Mouse (Mus musculus) lung, embryonic 15.5 days (tissue): Measurements from ENCODE around the gene Ush2a. TPM values are rescaled to one million over a fixed set of nuclear protein-coding genes. Genes with fewer than 3 reads are reported as not detected.
A peak's percentile ranks its signal among the peaks of the same experiment; 100 is the strongest.

Experiments used
- ATAC-seq: fragments of 200-750 bp; cut with Nextera tagmentation; 2 replicates; pipeline ENCODE4 v1.8.0; 2017; ENCODE audit warnings: moderate number of reproducible peaks, borderline replicate concordance; ENCODE audit not compliant: low FRiP score, low TSS enrichment; ENCODE audit errors: extremely low read depth
- H3K27ac ChIP-seq: fragments of 300-500 bp; sonication (generic); 2 replicates; pipeline ENCODE4 v1.5.1; 2015; ENCODE audit warnings: moderate library complexity, mild to moderate bottlenecking, inconsistent platforms
- H3K27me3 ChIP-seq: fragments of 300-500 bp; sonication (generic); 2 replicates; pipeline ENCODE4 v1.6.1; 2015; ENCODE audit warnings: inconsistent platforms
- H3K36me3 ChIP-seq: fragments of 300-500 bp; sonication (generic); 2 replicates; pipeline ENCODE4 v1.6.1; 2015; ENCODE audit warnings: inconsistent platforms
- H3K4me1 ChIP-seq: fragments of 300-500 bp; sonication (generic); 2 replicates; pipeline ENCODE4 v1.6.1; 2015; ENCODE audit warnings: inconsistent platforms
- H3K4me2 ChIP-seq: fragments of 300-500 bp; sonication (generic); 2 replicates; pipeline ENCODE4 v1.6.1; 2015; ENCODE audit warnings: inconsistent platforms, mild to moderate bottlenecking, moderate library complexity
- H3K4me3 ChIP-seq: fragments of 300-500 bp; sonication (generic); 2 replicates; pipeline ENCODE4 v1.5.1; 2015; ENCODE audit warnings: mild to moderate bottlenecking, inconsistent platforms
- H3K9ac ChIP-seq: fragments of 300-500 bp; sonication (generic); 2 replicates; pipeline ENCODE4 v1.6.1; 2015; ENCODE audit warnings: inconsistent platforms
- H3K9me3 ChIP-seq: fragments of 300-500 bp; sonication (generic); 2 replicates; pipeline ENCODE4 v1.6.1; 2016; ENCODE audit warnings: inconsistent platforms
- WGBS: fragments of 180-500 bp; shearing (Covaris S2); methylation state at CpG from one replicate; pipeline ENCODE4 v1.1.7; 2015; 5-methylcytosine and 5-hydroxymethylcytosine counted together
- polyA plus RNA-seq: library from polyadenylated mRNA; unstranded; fragments of >200 nt; fragmentation: Nextera tagmentation; extraction: Ambion mirVana; gene quantifications from 2 replicates; pipeline ENCODE4 v1.2.1, GENCODE M21; 2015

Gene Ush2a
- polyA plus RNA-seq, 1 experiment from 2014 or later = 0.04 TPM

DNA sequence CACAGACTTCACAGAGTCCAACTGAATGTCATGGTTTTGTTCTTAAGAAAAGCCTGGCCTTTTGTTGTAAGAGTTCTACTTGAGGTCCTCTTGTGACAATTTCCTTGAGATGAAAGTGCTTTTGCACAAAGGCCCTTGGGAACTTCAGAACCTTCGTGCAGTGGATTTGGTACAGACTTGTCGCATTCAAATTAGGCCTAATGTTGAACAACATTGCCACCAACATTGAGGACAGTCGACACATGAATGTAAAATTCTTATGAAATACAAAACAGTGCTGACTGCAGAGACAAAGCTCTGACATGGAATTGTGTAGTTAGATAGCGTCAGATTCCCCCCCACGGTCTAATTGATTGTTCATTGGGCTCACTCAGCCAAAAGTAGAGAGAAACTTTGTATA, 243.1 kb downstream of the Ush2a start:
- H3K4me1 ChIP-seq = no peaks in the 10 kb centered on the region
- no peak overlapping the region for H3K9ac ChIP-seq
- H3K4me3 ChIP-seq = no peak overlapping the region
- H3K9me3 ChIP-seq = no peaks in the 10 kb centered on the region
- 71% methylated on average over 5 of the region's 5 CpGs for WGBS
- no peak overlapping the region for H3K27ac ChIP-seq
- no peaks in the 10 kb centered on the region for H3K27me3 ChIP-seq
- ATAC-seq = no peak
- no peaks in the 10 kb centered on the region for H3K36me3 ChIP-seq
- no peak overlapping the region for H3K4me2 ChIP-seq

DNA sequence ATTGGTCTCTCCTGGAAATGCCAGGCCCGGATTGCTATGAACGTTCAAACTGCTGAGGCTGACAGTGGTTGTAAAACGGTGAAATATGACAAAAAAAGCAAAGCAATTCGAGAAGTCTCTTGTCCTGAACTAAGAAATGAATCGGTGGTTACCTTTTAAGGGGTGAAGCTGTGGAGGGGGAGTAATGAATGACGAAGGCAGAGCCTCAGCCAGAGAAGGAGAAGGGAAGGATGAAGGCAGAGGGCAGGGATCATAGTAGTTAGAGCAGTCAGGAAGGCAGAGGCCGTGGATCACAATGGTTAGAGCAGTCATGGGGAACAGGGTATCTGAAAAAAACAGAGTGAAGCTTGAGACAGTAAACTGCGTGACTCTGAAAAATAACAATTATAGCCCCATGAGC, 257.0 kb downstream of the Ush2a start:
- no peak for ATAC-seq
- Histone ChIP-seq H3K4me1 (no peaks in the 10 kb centered on the region), H3K9ac (no peak overlapping the region), H3K4me3 (no peak overlapping the region), H3K27me3 (no peaks in the 10 kb centered on the region), H3K9me3 (no peaks in the 10 kb centered on the region), H3K36me3 (no peaks in the 10 kb centered on the region), H3K4me2 (no peak overlapping the region), H3K27ac (no peak overlapping the region)
- 87% methylated on average over 8 of the region's 8 CpGs for WGBS

DNA sequence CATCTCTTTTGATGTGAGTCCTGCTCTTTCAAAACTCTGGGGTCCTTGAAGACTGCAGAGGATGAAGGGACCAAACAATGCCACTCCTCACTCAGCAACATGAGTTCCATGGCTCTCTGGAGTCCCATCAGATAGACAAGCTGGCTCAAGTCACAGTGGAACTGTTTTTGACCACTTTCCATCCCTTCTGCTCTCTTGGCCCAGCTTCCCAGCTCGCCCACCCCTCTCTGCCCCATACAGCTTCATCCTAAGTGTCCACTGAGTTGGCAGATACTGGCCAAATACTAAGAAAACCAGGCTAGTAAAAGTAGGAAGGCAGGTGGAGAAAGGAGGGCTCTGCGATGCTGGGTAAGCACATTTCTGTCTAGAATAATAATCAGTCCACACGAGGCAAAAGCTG, 265.6 kb downstream of the Ush2a start:
- no peak overlapping the region for H3K4me3 ChIP-seq
- no peaks in the 10 kb centered on the region for H3K27me3 ChIP-seq
- H3K36me3 ChIP-seq = no peaks in the 10 kb centered on the region
- H3K4me2 ChIP-seq = no peak overlapping the region
- no peak for ATAC-seq
- no peak overlapping the region for H3K9ac ChIP-seq
- no peaks in the 10 kb centered on the region for H3K9me3 ChIP-seq
- H3K4me1 ChIP-seq = no peaks in the 10 kb centered on the region
- WGBS = 74% methylated on average over 3 of the region's 3 CpGs
- no peak overlapping the region for H3K27ac ChIP-seq

DNA sequence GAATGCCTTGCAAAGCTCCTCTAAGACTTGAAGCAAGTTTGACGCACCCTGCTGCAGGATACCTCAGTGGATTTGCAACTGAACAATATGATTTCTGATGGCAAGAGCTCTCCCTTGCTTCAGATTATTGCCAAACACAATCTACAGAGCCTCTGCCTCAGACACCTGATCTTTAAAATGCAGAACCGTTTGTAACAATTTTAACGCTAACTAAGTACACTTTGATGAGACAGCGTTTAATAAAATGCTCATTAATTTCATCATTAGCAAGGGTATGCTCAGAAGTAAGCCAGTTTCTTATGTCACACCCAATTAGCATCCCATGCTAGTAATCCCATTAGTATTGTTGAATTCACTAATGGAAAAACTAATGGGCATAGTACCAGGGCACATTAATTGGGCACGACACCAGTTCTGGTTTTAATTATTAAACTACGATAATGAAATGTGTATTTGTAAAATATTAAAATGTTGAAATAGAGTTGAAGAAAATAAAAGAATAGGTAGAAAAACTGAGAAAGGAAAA, 267.8 kb downstream of the Ush2a start:
- Histone ChIP-seq H3K4me3 (no peak overlapping the region), H3K4me1 (no peaks in the 10 kb centered on the region), H3K36me3 (no peaks in the 10 kb centered on the region), H3K27ac (no peak overlapping the region), H3K9ac (no peak overlapping the region), H3K4me2 (no peak overlapping the region), H3K9me3 (no peaks in the 10 kb centered on the region), H3K27me3 (no peaks in the 10 kb centered on the region)
- 88% methylated on average over 6 of the region's 6 CpGs for WGBS
- ATAC-seq = no peak

DNA sequence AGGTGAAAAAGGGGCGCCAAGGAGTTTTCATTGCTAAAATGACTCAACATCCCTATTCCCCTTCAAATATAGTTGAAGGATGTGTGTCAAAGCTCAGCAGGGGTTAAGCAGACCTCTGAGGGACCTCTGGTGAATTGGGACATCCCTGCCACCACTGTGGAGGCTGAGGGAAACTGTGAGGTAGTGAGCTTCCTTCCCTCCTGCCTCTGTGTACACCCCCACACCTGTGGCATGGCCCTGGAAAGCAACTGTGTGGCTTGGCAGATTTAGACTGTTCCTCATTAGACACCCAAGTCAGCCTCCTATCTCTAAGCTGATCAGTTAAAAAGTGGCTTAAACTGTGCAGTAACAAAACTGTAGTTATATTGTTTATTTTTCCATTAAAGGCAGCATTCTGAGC, 275.2 kb downstream of the Ush2a start:
- H3K4me3 ChIP-seq = no peak overlapping the region
- no peak overlapping the region for H3K9ac ChIP-seq
- no peak overlapping the region for H3K27ac ChIP-seq
- no peaks in the 10 kb centered on the region for H3K36me3 ChIP-seq
- H3K9me3 ChIP-seq = no peaks in the 10 kb centered on the region
- no peak overlapping the region for H3K4me2 ChIP-seq
- no peaks in the 10 kb centered on the region for H3K27me3 ChIP-seq
- no peak for ATAC-seq
- no peaks in the 10 kb centered on the region for H3K4me1 ChIP-seq
- 61% methylated on average over 1 of the region's 1 CpGs for WGBS

DNA sequence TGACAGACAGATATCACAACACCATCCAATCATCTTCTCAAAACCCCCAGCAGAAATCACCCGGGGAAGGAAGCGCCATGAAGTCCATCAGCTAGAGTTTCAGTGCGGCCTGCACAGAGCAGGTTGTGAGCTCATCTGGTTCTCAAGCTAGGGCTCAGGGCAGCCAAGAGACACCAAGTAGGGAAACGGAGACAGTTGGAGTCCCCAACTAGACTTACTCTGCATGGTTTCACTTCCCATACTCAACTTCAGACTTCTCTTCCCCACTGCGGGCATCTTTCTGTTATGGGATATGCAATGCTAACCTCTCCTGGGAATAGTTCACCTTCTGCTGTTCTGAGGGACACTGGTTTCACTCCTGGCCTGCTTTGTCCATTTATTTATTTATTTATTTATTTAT, 277.8 kb downstream of the Ush2a start:
- no peak for ATAC-seq
- H3K9ac ChIP-seq = no peak overlapping the region
- no peaks in the 10 kb centered on the region for H3K27me3 ChIP-seq
- H3K27ac ChIP-seq = no peak overlapping the region
- H3K4me3 ChIP-seq = no peak overlapping the region
- H3K4me1 ChIP-seq = no peaks in the 10 kb centered on the region
- no peak overlapping the region for H3K4me2 ChIP-seq
- no peaks in the 10 kb centered on the region for H3K36me3 ChIP-seq
- H3K9me3 ChIP-seq = no peaks in the 10 kb centered on the region
- WGBS = 96% methylated on average over 5 of the region's 5 CpGs

DNA sequence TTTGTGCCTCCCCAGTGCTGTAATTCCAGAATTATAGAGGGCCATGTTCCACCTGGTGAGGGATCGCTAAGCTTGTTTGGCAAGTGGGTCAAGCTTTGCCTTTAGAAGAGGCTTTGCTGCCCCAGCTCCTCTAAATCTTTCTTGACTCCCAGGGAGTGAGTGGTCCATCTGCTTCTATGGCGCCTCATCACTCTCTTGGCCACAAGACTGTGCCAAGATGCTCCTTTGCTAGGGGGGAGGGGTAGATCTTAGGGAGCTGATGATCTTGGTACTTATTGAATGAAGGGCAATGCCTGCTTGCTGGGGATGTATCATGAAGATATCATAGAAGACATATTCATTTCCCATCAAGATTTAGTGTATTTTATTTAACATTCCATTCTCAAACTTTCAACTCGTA, 279.7 kb downstream of the Ush2a start:
- no peak overlapping the region for H3K27ac ChIP-seq
- no peak for ATAC-seq
- no peaks in the 10 kb centered on the region for H3K4me1 ChIP-seq
- 89% methylated on average over 3 of the region's 3 CpGs for WGBS
- no peak overlapping the region for H3K4me3 ChIP-seq
- no peaks in the 10 kb centered on the region for H3K27me3 ChIP-seq
- no peak overlapping the region for H3K9ac ChIP-seq
- no peaks in the 10 kb centered on the region for H3K36me3 ChIP-seq
- H3K4me2 ChIP-seq = no peak overlapping the region
- no peaks in the 10 kb centered on the region for H3K9me3 ChIP-seq

DNA sequence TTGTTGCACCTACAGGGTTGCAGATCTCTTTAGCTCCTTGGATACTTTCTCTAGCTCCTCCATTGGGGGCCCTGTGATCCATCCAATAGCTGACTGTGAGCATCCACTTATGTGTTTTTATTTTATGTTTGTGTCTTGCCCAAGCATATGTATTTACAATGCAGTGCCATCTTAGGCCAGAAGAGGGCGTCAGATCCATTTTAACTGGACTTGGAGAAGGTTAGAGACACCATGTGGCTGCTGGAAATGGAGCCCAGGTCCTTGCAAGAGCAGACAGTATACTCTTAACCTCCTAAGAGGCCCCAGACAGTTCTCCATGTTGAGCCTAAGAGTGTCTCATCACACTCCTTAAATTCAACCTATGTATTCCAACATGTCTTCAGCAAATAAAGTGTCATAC, 281.5 kb downstream of the Ush2a start:
- Histone ChIP-seq H3K27ac (no peak overlapping the region), H3K4me1 (no peaks in the 10 kb centered on the region), H3K9me3 (no peaks in the 10 kb centered on the region), H3K4me3 (no peak overlapping the region), H3K36me3 (no peaks in the 10 kb centered on the region), H3K27me3 (no peaks in the 10 kb centered on the region), H3K9ac (no peak overlapping the region), H3K4me2 (no peak overlapping the region)
- no peak for ATAC-seq
- 30% methylated on average over 1 of the region's 1 CpGs for whole genome bisulfite sequencing

DNA sequence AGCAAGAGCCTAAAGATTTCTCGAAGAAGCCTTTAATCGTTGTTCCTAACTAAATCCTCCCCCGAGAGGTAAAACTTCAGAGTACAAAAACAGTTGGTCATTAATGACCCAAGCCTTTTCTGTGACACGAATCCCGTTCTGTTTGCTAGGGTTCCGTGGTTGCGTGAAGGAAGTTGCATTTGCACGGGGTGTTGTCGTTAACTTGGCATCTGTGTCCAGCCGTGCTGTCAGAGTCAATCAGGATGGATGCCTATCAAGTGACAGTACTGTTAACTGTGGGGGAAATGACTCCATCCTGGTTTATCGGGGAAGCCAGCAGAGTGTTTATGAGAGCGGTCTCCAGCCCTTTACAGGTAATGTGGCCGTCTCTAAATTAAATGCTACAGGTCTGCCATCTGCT, 287.9 kb downstream of the Ush2a start:
- peak overlapping the region; percentile 12; the same call in 1 of the 2 replicates for H3K4me2 ChIP-seq
- ATAC-seq = no peak
- H3K4me3 ChIP-seq = no peak overlapping the region
- no peak overlapping the region for H3K27ac ChIP-seq
- no peaks in the 10 kb centered on the region for H3K4me1 ChIP-seq
- no peaks in the 10 kb centered on the region for H3K36me3 ChIP-seq
- no peak overlapping the region for H3K9ac ChIP-seq
- 38% methylated on average over 13 of the region's 13 CpGs for WGBS
- no peaks in the 10 kb centered on the region for H3K9me3 ChIP-seq
- no peaks in the 10 kb centered on the region for H3K27me3 ChIP-seq

DNA sequence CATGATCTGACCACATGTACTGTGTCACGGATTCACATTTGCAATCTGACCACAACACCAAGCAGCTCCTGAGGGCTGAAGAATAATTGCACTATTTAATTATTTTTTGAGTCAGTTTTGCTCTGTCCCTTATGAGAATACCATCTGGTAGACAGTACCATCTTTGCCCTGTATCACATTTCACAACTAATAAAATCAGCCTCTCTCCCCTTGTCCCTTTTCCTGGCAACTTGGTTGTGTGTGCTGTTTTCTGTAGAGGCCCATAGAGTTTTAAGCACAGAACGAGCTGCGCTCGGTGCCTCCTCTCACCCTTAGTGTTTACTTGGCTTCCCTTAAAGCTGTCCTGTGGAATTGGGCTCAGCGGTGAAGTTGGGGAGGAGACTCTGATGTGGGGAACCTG, 290.0 kb downstream of the Ush2a start:
- no peak for ATAC-seq
- 56% methylated on average over 5 of the region's 5 CpGs for WGBS
- Histone ChIP-seq H3K4me2 (no peak overlapping the region), H3K27ac (no peak overlapping the region), H3K9ac (no peak overlapping the region), H3K4me1 (no peaks in the 10 kb centered on the region), H3K27me3 (no peaks in the 10 kb centered on the region), H3K36me3 (no peaks in the 10 kb centered on the region), H3K9me3 (no peaks in the 10 kb centered on the region), H3K4me3 (no peak overlapping the region)

DNA sequence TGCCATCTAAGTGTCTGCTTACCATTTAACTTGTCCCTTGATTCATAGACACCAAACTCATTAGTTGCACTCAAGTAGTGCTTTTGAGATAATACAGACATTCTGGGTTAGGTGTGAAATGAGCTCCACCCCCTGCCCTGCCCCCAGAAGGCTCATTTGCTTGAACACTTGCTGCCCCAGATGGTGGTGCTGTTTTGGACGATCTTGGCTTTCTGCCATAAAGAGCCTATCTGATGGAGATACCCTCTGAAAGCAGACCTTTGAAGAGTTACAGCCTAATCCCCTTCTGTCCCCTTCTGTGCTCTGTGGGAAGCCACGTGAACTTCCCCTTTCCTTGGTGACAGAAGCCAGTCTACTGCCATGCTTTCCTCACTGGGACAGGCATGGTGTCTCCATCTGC, 297.1 kb downstream of the Ush2a start:
- no peaks in the 10 kb centered on the region for H3K27me3 ChIP-seq
- H3K27ac ChIP-seq = no peak overlapping the region
- no peaks in the 10 kb centered on the region for H3K9me3 ChIP-seq
- H3K9ac ChIP-seq = no peak overlapping the region
- H3K36me3 ChIP-seq = no peaks in the 10 kb centered on the region
- H3K4me1 ChIP-seq = no peaks in the 10 kb centered on the region
- 35% methylated on average over 2 of the region's 2 CpGs for WGBS
- no peak overlapping the region for H3K4me2 ChIP-seq
- no peak overlapping the region for H3K4me3 ChIP-seq
- ATAC-seq = no peak

DNA sequence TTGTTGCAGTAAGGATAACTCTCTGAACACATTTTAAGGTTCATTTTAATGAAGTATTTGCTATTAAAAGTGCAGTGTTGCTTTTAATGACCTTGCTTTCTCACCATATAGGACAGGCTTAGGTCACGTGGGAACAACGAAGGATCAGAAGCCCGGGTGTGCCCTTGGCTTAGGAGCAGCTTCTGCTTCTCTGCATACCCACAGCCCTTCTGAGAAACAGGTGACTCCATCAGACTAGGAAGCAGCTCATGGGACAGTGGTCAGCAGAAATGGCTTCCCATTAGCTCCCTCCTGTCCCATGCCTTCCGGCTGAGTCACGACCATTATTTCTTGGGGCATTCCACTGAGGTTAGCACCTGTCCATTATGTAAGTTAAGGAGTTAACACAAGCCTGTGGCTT, 304.4 kb downstream of the Ush2a start:
- ATAC-seq = no peak
- whole genome bisulfite sequencing = 87% methylated on average over 5 of the region's 5 CpGs
- H3K4me3 ChIP-seq = no peak overlapping the region
- H3K9ac ChIP-seq = no peak overlapping the region
- no peaks in the 10 kb centered on the region for H3K9me3 ChIP-seq
- H3K27me3 ChIP-seq = no peaks in the 10 kb centered on the region
- no peaks in the 10 kb centered on the region for H3K4me1 ChIP-seq
- H3K27ac ChIP-seq = no peak overlapping the region
- H3K36me3 ChIP-seq = no peaks in the 10 kb centered on the region
- no peak overlapping the region for H3K4me2 ChIP-seq

DNA sequence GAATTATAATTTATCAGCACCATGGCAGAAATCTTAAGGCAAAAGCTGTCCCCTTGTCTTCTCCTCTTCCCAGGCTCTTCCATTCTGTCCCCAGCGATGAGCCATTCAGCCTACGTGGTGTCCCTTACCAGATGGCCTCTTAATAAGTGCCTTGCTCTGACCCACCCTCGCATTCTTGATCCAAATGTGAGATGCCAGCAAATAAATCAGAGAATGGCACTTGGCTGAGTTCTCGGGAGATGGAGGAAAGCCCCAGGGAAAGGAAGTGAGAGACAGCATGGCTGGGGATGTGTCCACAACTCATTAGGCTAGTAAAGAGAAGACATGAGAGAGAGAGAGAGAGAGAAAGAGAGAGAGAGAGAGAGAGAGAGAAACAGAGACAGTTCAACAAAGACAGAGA, 305.7 kb downstream of the Ush2a start:
- Histone ChIP-seq H3K9me3 (no peaks in the 10 kb centered on the region), H3K4me1 (no peaks in the 10 kb centered on the region), H3K36me3 (no peaks in the 10 kb centered on the region), H3K4me3 (no peak overlapping the region), H3K27me3 (no peaks in the 10 kb centered on the region), H3K9ac (no peak overlapping the region), H3K27ac (no peak overlapping the region), H3K4me2 (no peak overlapping the region)
- ATAC-seq = no peak
- 48% methylated on average over 4 of the region's 4 CpGs for WGBS
